Mouse (Mus musculus): ENCODE results near the gene 4930539E08Rik. TPM values are rescaled to one million over a fixed set of nuclear protein-coding genes. Genes with fewer than 3 reads are reported as not detected.

The 4930539E08Rik gene
- polyA plus RNA-seq, 1 experiment from 2014 or later = 0.71 TPM

GRCm38 (mm10) chr17:28904546-28905376, 10.4 kb downstream of the 4930539E08Rik start:
- Histone ChIP-seq H3K4me3 (replicated peaks) (no peak overlapping the region), H3K27me3 (replicated peaks) (no peaks in the 10 kb centered on the region), H3K36me3 (no peaks in the 10 kb centered on the region), H3K27ac (no peak overlapping the region), H3K9me3 (no peaks in the 10 kb centered on the region), H3K4me2 (no peak overlapping the region), H3K4me1 (no peaks in the 10 kb centered on the region), H3K9ac (no peak overlapping the region)
- no peak for ATAC-seq (ENCODE audit: insufficient read depth, low FRiP score, low read depth)
- 32% methylated on average over 23 of the region's 23 CpGs for WGBS

GRCm38 (mm10) chr17:28901559-28901958, 13.6 kb downstream of the 4930539E08Rik start:
- ATAC-seq (ENCODE audit: insufficient read depth, low FRiP score, low read depth) = no peak
- WGBS = 69% methylated on average over 4 of the region's 4 CpGs
- H3K27ac ChIP-seq = no peak overlapping the region
- no peaks in the 10 kb centered on the region for H3K36me3 ChIP-seq
- no peaks in the 10 kb centered on the region for H3K4me1 ChIP-seq
- H3K27me3 ChIP-seq (replicated peaks) = no peaks in the 10 kb centered on the region
- H3K9me3 ChIP-seq = no peaks in the 10 kb centered on the region
- no peak overlapping the region for H3K9ac ChIP-seq
- H3K4me2 ChIP-seq = no peak overlapping the region
- H3K4me3 ChIP-seq (replicated peaks) = no peak overlapping the region

GRCm38 (mm10) chr17:28899427-28899826, 15.7 kb downstream of the 4930539E08Rik start:
- Histone ChIP-seq H3K36me3 (no peaks in the 10 kb centered on the region), H3K27me3 (replicated peaks) (no peaks in the 10 kb centered on the region), H3K27ac (no peak overlapping the region), H3K4me3 (replicated peaks) (no peak overlapping the region), H3K9ac (no peak overlapping the region), H3K4me1 (no peaks in the 10 kb centered on the region), H3K9me3 (no peaks in the 10 kb centered on the region), H3K4me2 (no peak overlapping the region)
- 70% methylated on average over 19 of the region's 19 CpGs for WGBS
- ATAC-seq (ENCODE audit: insufficient read depth, low FRiP score, low read depth) = no peak

GRCm38 (mm10) chr17:28898249-28898648, 16.9 kb downstream of the 4930539E08Rik start:
- WGBS = 70% methylated on average over 5 of the region's 5 CpGs
- Histone ChIP-seq H3K36me3 (no peaks in the 10 kb centered on the region), H3K9me3 (no peaks in the 10 kb centered on the region), H3K27me3 (replicated peaks) (no peaks in the 10 kb centered on the region), H3K4me1 (no peaks in the 10 kb centered on the region), H3K27ac (no peak overlapping the region), H3K9ac (no peak overlapping the region), H3K4me3 (replicated peaks) (no peak overlapping the region), H3K4me2 (no peak overlapping the region)
- ATAC-seq (ENCODE audit: insufficient read depth, low FRiP score, low read depth) = no peak

GRCm38 (mm10) chr17:28897817-28898216, 17.3 kb downstream of the 4930539E08Rik start:
- Histone ChIP-seq H3K9me3 (no peaks in the 10 kb centered on the region), H3K27ac (no peak overlapping the region), H3K9ac (no peak overlapping the region), H3K4me1 (no peaks in the 10 kb centered on the region), H3K27me3 (replicated peaks) (no peaks in the 10 kb centered on the region), H3K4me3 (replicated peaks) (no peak overlapping the region), H3K36me3 (no peaks in the 10 kb centered on the region), H3K4me2 (no peak overlapping the region)
- 87% methylated on average over 5 of the region's 5 CpGs for WGBS
- ATAC-seq (ENCODE audit: insufficient read depth, low FRiP score, low read depth) = no peak

GRCm38 (mm10) chr17:28896095-28896780, 18.9 kb downstream of the 4930539E08Rik start:
- no peaks in the 10 kb centered on the region for H3K27me3 ChIP-seq (replicated peaks)
- H3K9me3 ChIP-seq = no peaks in the 10 kb centered on the region
- H3K9ac ChIP-seq = no peak overlapping the region
- H3K36me3 ChIP-seq = no peaks in the 10 kb centered on the region
- no peak for ATAC-seq (ENCODE audit: insufficient read depth, low FRiP score, low read depth)
- H3K4me1 ChIP-seq = no peaks in the 10 kb centered on the region
- H3K4me3 ChIP-seq (replicated peaks) = no peak overlapping the region
- H3K4me2 ChIP-seq = no peak overlapping the region
- WGBS = 91% methylated on average over 11 of the region's 11 CpGs
- no peak overlapping the region for H3K27ac ChIP-seq

GRCm38 (mm10) chr17:28895217-28895875, 19.8 kb downstream of the 4930539E08Rik start:
- no peak for ATAC-seq (ENCODE audit: insufficient read depth, low FRiP score, low read depth)
- WGBS = 92% methylated on average over 21 of the region's 21 CpGs

GRCm38 (mm10) chr17:28894050-28894767, 20.9 kb downstream of the 4930539E08Rik start:
- Histone ChIP-seq H3K36me3 (no peaks in the 10 kb centered on the region), H3K9me3 (no peaks in the 10 kb centered on the region), H3K27me3 (replicated peaks) (no peaks in the 10 kb centered on the region), H3K9ac (no peak overlapping the region), H3K4me3 (replicated peaks) (no peak overlapping the region), H3K4me2 (no peak overlapping the region), H3K27ac (no peak overlapping the region), H3K4me1 (no peaks in the 10 kb centered on the region)
- no peak for ATAC-seq (ENCODE audit: insufficient read depth, low FRiP score, low read depth)
- WGBS = 85% methylated on average over 11 of the region's 11 CpGs

More at GRCm38 (mm10) chr17:28895217-28895875, 19.8 kb downstream of the 4930539E08Rik start:
- no peak overlapping the region for H3K4me3 ChIP-seq (replicated peaks)
- no peaks in the 10 kb centered on the region for H3K27me3 ChIP-seq (replicated peaks)
- H3K27ac ChIP-seq = no peak overlapping the region
- H3K9ac ChIP-seq = no peak overlapping the region
- no peaks in the 10 kb centered on the region for H3K4me1 ChIP-seq
- no peaks in the 10 kb centered on the region for H3K36me3 ChIP-seq
- H3K9me3 ChIP-seq = no peaks in the 10 kb centered on the region
- no peak overlapping the region for H3K4me2 ChIP-seq

GRCm38 (mm10) chr17:28886266-28886665, 28.9 kb downstream of the 4930539E08Rik start:
- Histone ChIP-seq H3K27me3 (replicated peaks) (no peaks in the 10 kb centered on the region), H3K4me2 (no peak overlapping the region), H3K9ac (no peak overlapping the region), H3K4me3 (replicated peaks) (no peak overlapping the region), H3K4me1 (peaks cover 3% of the 10 kb centered on the region; the same call in 1 of the 2 replicates), H3K36me3 (no peaks in the 10 kb centered on the region), H3K27ac (no peak overlapping the region), H3K9me3 (no peaks in the 10 kb centered on the region)
- no peak for ATAC-seq (ENCODE audit: insufficient read depth, low FRiP score, low read depth)
- WGBS = 76% methylated on average over 8 of the region's 8 CpGs

- no peak overlapping the region for H3K4me3 ChIP-seq (replicated peaks)
- WGBS = 83% methylated on average over 8 of the region's 8 CpGs
- H3K4me2 ChIP-seq = no peak overlapping the region
- H3K36me3 ChIP-seq = no peaks in the 10 kb centered on the region
- peaks cover 4% of the 10 kb centered on the region; the same call in 1 of the 2 replicates for H3K4me1 ChIP-seq
- ATAC-seq (ENCODE audit: insufficient read depth, low FRiP score, low read depth) = no peak
- no peaks in the 10 kb centered on the region for H3K9me3 ChIP-seq
- H3K9ac ChIP-seq = no peak overlapping the region
- no peaks in the 10 kb centered on the region for H3K27me3 ChIP-seq (replicated peaks)
- no peak overlapping the region for H3K27ac ChIP-seq
Observed at GRCm38 (mm10) chr17:28885231-28885630, 29.9 kb downstream of the 4930539E08Rik start.

GRCm38 (mm10) chr17:28883941-28884516, 31.1 kb downstream of the 4930539E08Rik start:
- WGBS = 62% methylated on average over 10 of the region's 10 CpGs
- no peak overlapping the region for H3K4me2 ChIP-seq

More at GRCm38 (mm10) chr17:28883941-28884516, 31.1 kb downstream of the 4930539E08Rik start:
- Histone ChIP-seq H3K27me3 (replicated peaks) (no peaks in the 10 kb centered on the region), H3K27ac (no peak overlapping the region), H3K4me3 (replicated peaks) (no peak overlapping the region), H3K9ac (no peak overlapping the region), H3K4me1 (peaks cover 8% of the 10 kb centered on the region; the same call in 1 of the 2 replicates), H3K9me3 (no peaks in the 10 kb centered on the region), H3K36me3 (no peaks in the 10 kb centered on the region)
- ATAC-seq (ENCODE audit: insufficient read depth, low FRiP score, low read depth) = no peak
